Mouse (Mus musculus) adrenal gland, postnatal 25 days (tissue): ENCODE results near the gene Limk2. TPM values are rescaled to one million over a fixed set of nuclear protein-coding genes. Genes with fewer than 3 reads are reported as not detected.

Source experiments
- DNase-seq: peaks from one replicate; pipeline ENCODE4 v3.0.0; 2021; ENCODE audit warnings: mixed read lengths
- total RNA-seq: library from RNA; stranded (reverse); gene quantifications from 2 replicates; pipeline ENCODE4 v1.2.3, GENCODE M21; 2021

The Limk2 gene
- total RNA-seq, 1 experiment from 2014 or later = 44.5 TPM

DNA sequence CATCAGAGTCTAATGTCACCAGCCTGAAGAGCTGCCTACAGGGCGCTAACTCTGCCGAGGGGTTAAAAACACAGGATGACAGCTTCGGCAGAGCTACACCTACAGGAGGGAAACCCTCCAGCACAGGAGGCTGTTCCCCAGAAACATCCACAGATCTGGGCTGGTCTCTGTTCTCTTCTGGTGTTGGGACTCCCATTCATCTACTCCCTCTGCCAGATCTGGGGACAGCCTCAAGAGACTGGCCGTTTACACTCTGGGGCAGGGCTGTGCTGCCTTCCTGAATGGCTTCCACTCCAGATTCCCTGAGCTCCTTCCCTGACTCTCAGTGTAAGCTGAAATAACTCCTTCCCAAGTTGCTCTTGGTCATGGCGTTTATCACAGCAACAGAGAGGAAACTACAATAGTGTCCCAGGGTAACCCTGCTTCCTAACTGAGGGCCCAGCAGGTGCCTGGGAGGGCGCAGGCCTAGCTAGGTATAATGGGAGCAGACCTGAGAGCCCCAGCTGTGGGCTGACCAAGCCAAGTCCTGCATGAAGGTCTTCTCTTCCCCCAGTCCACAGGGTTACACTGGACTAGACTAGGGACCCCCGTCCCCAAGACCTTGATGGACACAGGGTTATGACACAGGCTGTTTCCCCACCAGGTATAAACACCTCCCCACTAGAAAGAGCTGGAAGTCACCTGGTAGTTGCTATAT, 37.2 kb downstream of the Limk2 start:
- no peak for DNase-seq

DNA sequence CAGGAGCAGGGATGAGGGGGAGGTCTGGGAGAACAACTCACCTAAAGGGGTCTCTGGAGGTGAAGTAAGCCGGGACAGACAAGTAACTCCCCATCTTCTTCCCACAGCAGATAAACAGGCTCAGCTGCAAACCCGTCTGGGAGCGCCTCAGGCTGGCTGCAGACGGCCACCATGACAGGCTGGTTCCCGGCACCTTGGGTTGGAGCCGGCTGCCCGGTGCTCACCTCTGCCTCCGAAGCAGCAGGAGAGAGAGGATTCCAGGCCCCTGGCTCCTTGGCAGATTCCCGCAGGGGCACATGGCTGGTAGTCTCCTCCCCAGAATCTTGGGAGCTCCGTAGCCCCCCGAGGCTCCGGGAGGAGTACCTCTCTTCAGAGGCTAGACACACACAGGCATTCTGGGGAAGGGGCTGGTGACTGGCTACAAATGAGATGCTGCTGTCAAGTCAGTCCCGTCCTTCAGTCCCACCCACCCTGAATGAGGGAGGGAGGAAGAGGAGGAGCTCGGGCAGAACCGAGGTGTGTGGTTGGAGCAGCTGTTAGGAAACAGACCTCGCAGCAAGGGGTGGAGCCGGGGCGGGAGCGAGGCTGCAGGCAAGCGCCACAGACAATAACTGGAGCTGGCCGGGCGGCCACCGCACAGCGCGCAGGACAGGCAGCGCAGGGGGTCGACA, 37.9 kb downstream of the Limk2 start:
- DNase-seq = peak; percentile 81

DNA sequence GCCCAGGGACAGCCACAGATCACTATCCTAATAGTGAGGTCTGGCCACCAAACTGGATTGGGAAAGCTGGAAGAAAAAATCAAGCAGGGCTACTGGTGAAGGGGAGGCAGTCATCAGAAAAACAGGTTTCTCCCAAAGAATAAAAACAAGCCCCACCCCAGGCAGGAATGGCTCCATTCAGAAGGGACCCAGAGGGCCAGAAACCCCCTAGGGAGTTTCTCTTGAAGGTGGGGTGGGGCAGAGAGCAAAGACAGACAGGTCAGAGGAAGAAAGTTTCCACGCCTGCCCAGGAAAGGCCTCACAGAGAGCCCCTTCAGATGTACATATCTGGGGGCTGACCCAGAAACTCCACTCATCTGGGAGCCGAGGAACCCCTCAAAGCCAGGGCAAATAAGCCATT, 38.8 kb downstream of the Limk2 start:
- no peak for DNase-seq

DNA sequence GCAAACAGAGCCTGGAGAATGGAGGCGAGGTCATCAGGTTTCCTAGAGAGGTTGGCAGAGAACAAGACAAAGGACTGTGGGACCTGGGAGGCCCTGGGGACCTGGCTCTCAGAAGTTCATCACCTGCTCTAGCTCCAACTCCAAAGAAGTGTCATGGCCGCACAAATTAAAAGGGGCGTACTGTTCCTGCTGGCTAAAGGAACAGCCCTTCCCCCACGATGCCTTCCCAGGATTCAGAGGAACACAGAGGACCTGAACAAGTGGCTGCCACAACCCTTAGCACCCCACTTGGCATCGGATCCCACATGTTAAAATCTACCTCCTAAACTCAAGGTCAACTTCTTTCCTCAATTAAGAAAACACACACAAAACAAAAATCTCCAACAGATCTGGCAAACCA, 39.5 kb downstream of the Limk2 start:
- no peak for DNase-seq

DNA sequence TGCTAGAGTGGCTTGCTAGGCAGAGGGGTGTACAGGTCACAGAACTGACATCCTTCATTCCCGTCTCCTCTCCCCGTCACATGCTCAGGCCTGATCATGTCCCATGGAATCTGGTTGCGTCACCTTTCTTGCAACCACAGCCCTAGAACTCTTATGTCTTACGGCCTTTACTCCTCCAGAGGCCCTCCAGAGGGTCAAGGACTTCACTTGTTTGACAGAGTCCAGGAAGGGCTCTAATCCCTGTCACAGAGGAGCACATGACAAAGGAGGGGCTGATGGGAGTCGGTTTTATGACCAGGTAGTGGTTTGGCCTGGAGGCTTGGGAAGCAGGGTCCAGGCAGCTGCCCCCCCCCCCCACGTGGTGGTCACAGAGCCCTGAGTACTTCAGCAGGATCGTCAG, 40.0 kb downstream of the Limk2 start:
- no peak for DNase-seq

DNA sequence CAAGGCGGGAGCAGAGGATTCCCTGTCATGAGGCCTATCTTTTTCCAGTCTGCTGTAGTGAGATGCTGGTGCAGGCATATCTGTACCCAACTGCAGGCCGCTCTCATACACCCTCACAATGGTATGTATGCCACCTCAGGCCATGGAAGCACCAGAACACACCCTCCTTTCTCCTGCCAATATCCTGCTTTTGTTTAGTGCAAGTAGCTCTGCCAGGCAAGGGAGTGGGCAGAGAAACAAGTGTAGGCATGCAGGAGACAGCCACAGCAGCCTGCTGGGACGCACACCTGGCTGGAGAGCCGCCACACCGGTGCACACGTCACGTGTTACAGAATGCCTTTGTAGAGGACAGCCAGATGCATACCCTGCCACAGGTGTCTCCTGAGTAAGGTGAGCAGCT, 42.6 kb downstream of the Limk2 start:
- no peak for DNase-seq

DNA sequence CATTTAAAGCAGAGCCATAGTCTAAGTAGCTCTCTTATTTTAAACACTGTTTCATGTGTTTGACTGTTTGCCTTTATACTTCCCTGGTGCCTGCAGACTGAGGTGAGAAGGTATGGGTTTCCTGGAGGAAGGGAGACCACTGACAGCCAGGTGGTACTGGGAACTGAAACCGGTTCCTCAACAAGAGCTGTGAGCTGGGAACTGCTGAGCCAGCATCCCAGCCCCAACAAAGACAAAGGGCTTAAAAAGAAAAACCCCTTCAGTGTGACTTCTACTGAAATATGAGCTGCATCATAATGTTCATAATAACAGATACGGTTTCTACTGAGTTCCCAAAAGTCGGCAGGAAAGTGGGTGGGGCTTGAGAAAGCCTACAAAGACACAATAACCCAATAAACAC, 46.1 kb downstream of the Limk2 start:
- no peak for DNase-seq

DNA sequence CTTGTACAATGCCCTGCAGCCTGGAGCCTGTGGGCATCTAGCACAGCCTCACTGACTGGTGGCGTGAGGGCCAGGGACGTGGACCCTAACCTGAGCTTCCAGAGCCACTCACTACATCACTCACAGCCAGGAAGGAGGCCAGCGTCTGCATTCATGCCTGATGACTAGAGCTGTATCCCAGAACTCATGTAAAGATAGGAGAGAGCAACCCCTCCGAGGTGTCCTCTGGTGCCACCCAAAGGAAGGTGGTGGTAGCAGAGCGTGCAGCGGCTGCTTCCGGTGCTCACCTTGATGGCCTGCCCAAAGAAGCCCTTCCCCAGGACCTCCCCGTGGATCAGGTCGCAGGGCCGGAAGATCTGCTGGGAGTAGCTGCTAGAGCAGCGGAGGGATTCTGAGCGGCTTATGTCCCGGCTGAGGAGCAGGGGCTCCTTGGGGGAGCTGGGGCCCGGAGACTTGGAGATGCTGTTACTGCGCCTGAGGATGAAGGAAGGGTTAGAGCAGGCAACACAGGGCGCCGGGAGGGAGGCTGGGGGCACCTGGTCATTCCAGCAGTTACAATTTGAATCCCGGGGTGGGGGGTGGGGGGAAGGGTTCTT, 55.9 kb downstream of the Limk2 start:
- no peak for DNase-seq

DNA sequence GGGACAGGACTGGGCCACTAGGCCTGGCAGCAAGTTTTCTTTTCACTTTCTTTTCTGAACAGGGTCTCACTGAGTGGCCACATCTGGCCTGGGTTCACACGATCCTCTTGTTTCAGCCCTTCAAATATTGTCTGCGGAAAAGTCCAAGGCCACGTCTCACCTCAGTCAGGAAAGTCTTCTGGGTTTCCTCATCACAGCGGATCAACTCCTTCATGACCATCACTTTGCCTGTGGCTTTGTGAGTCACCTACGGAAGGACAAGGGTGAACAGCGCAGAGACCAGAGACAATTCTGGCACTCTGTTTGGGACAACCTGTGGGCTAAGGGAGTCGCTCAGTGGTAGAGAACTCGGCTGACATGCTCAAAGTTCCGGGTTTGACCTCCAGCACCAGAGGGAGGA, 56.9 kb downstream of the Limk2 start:
- no peak for DNase-seq

DNA sequence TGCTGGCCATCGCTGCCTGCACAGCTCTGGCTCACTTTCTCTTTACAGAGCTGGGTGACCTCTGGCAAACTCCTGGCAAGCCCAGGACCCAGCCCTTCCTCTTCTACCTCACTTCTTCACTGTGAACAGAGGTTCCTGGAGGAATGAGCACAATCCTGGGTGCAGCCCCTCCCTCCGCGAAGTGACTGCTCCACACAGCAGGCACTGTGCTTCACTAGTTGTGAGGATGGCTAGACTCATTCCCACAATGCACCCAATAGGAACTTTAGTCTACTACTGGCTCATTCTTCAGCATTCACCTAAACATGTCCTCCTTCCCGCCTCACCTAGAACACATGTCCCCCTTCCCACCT, 59.7 kb downstream of the Limk2 start:
- DNase-seq = no peak

DNA sequence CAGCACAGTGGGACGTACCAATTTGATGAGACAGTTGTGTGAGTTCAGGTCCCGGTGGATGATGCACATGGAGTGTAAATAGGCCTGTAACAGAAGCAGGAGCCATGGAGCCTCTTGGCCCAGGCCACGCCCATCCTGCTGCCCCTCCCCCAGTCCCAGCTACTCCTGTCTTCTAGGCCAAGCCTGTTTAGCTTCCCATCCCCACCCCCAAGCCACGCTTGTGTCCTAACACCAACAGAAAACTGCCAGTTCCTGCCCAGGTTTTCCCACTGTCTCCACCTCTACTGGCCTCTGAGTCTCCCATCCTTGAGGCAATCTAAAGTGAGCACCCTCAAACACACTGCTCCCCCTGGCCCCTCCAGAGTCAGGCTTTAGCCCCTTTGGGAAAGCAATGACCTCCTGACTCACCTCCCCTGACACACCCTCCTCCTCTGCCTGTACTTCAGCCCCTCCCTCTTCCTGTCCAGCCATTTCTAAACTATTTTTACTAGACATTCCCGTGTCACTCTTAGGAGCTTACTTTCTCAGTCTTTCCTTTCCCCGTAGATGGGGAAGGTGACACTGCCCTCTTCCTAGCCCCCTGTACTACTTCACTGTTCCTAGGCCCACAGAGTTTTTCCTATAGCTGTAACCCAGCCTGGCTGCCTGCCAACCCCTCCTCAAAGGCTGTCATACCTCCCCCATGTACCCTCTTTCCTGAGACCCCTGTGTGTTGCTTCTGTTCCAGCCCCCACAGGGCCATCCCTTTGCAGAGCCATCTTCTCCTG, 60.2 kb downstream of the Limk2 start:
- DNase-seq = no peak

DNA sequence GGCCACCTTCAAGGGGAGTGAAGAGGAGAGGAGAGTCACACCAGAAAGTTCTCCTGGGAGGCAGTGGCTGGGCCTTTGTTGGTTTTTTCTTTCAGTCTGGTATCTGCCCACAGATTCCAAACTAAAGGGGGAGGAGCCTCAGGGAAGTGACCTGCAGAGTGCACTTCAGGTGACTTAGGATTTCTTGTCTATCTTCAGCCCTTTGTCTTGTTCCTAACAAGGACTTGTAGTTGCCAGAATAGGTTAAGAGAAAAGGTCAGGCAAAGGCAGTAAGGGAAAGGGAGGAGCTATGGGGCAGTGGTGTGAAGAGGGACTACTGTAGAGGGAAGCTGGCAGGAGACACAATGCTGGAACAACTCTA, 61.2 kb downstream of the Limk2 start:
- DNase-seq = no peak

DNA sequence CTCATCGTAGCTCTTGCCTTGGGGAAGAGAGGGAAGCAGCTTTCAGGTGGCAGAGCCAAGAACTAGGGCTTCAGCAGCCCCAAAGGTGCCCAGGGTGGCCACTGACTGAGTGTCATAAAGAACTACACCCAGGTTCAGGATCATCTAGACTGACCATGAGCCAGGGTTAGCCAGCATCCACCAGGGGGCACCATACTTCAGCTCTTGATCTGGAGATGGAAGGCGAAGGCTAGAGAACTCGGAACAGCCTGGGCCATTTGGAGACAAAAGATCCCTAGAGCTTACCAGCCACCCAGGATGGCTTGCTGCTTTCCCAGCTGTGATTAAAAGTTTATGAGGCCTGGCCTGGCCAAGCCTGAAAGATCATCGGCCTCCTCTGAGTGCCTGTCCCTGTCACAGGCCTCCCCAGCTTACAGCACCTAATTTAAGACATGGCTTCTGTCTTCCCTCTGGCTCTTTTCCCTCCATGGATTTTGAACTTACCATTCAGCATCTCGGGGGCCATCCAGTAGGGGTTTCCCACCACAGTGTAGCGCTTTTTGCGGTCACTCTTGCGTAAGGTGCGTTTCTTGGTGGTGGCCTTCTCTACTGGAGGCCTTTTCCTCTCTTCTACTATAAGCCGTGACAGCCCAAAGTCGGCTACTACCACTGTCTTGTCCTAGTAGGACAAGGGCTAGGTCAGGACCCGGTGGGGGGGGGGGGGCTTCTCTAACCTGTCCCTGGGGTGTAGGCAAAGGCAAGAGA, 61.7 kb downstream of the Limk2 start:
- peak; percentile 86 for DNase-seq

DNA sequence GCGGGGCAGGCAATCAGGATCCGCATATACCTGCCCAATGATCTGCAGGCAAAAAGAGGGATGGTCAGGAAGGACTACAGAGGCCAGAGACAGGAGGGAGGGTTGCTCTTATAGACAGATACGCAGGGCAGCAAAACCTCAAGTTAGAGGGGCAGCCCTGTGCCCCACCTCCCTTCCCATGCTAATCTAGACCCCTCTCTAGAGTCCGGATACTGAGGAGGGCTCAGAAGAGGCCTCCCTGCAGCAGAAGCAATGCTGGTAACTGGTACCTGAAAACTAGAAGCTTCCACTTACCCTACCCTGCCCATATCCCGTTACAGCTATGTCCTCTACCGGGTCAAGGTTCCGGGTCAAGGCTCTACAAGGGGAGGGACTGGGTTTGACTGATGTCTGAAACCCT, 62.6 kb downstream of the Limk2 start:
- no peak for DNase-seq

DNA sequence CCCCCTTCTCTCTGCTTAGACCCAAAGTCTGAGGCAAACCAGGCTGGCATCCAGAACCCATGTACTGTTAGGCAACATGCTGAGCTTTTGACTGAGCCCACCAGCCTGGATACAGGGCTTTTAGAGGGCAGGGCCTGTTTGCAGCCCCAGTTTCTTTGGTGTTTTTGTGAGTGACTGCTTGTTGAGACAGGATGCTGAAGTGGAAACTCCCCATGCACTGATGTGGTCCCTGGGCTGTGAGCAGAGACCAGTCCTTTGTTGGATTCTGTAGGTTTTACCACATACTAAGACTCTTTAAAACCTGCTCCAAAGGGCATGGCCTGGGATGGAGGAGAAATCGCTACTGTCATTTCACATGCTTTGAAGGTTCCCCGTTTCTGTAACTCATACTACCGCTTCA, 64.1 kb downstream of the Limk2 start:
- no peak for DNase-seq

DNA sequence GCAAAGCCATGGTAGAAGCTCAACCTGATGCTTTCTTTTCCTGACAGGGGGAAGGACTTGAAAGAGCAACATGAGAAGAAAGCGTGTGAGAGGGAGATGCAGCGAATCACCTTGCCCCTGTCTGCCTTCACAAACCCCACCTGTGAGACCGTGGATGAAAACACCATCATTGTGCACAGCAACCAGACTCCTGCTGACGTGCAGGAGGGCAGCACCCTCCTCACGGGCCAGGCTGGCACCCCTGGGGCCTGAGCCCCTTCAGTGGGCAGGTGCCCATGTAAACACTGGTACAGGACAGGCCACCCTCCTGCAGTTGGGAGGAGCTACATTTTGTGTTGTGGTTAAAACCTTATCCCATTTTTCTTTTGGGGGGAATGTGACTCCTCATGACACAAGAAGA, 67.5 kb downstream of the Limk2 start:
- no peak for DNase-seq

DNA sequence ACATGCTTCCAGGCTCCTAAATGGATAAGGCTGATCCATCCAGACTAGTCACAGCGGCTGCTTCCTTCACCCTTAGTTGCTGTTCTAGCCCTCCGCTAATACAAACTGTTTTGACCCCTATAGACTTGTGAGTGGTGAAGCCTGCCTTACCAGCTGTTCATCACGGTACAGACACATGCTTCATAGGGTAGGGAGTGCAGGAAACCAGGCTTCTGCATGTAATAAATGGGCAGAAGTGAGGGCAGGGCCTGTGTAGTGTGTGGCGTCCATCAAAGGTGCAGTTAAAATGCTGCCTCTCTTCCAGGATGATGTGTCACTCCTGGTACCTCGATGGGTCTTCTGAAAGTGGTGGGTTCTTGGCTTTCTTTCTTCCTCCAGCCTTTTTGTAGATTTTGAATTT, 71.0 kb downstream of the Limk2 start:
- DNase-seq = no peak

DNA sequence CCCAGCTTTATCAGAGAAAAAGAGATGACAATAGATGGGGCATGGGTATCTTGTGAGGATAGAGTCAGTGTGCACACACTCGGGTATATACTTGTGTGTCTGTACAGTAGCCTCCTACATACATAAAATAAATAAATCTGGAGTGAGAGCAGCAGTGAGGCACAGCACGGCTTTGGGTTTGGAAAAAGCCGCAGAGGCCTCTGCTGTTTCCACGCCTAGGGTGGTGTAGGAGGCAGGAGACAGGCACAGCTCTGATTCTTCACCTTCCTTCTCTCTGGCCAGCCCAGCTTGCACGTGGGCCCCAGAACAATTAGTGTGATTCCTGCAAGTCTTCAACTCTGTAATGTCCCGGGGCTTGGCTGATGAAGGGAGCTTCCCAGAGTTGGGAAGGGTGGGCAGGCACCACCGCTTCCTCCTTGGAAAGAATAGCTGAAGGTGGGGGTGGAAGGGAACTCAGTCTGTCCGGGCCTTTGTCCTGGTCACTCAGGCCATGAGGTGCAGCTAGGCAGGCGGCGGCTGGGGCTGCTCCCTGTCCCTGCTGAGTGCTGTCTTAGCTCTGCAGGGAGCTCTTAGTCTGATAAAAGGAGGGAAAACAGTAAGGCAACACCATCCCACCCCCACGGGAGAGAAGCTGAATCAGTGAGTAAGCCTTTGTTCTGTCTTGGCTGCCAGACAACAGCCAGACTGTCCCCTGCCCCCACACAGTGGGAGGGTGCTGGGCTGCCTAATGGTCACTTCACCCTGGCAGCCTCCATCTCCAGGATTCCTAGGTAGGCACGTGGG, 71.6 kb downstream of the Limk2 start:
- peak; percentile 32 for DNase-seq

DNA sequence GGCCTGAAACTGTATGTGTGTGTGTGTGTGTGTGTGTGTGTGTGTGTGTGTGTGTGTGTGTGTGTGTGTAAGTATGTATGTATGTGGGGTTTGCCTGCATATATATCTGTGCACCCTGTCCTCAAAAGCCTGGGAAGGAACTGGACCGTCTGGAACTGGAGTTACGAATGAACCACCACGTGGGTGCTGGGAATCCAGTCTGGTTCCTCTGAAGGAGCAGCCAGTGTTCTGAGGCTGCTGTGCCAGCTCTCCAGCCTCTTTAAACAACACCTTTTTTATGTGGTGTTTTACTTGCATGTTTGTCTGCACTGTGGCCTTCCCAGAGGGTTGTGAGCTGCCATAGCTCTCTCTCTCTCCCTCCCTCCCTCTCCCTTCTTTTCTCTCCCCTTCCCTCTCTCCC, 72.4 kb downstream of the Limk2 start:
- no peak for DNase-seq

DNA sequence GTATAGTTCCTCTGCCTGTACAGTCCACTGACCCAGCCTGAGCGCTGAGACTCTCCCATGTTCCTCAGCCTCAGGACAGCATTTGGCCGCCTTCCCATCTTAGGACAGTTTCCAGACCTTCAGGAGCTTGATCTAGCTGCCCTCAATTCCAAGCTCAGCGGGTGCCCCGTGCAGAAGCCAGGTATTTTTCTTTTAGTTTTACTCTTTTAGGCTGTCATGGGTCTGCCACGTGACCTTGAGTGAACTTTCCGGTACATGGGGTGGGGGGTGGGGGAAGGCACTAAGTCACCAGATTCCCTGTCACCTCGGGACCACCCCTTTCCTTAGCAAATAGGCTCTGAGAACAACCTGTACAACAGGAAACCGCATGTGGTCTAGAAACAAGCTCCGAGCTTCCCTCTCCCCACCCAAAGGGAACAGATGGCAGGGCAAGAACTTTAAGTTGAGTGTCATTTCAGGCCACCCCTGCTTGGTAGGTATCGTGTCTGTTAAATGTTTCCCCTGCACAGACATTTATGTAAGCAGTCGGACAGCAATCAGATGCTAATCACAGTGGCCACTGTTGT, 73.3 kb downstream of the Limk2 start:
- peak; percentile 48 for DNase-seq

DNA sequence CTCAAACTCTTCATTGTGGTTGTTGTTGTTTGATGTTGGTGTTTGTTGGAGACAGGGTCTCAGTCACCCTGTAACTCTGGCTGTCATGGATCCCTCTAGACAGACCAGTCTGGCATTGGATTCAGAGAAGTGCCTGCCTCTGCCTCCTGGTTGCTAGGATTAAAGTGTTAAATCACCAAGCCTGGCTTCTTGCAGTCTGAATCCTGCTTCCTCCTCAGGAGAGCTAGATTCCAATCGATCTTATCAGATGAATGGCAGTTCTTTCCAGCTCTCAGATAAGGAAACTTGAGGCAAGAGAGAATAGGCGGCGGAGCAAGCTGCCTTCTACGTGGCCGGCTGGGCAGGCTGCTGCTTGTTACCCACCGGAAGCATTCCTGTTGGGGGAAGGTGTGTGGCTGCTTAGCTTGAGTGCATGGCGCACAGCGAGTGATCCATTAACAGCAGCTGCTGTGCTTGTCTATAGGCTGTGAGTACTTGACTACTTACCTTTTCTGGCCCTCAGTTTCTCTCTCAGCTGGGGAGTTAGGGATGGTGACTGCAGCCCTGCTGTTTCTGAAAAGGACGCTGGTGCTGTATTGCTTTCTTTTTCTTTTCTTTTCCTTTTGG, 74.2 kb downstream of the Limk2 start:
- DNase-seq = no peak
